Mouse (Mus musculus) layer of hippocampus, adult 2 months (tissue): ENCODE data around the gene Tmem56. TPM values are rescaled to one million over a fixed set of nuclear protein-coding genes. Genes with fewer than 3 reads are reported as not detected.
A peak's percentile ranks its signal among the peaks of the same experiment; 100 is the strongest.

Source experiments
- DNase-seq, 2 experiments: peaks; one replicate each; pipeline ENCODE4 v3.0.0; 2022; ENCODE audit warnings: low spot score in 2 of 2
- H3K27ac ChIP-seq: fragments of 200-600 bp; 2 replicates; pipeline ENCODE4 v1.8.1; 2022
- H3K4me3 ChIP-seq: fragments of 200-600 bp; 2 replicates; pipeline ENCODE4 v1.8.1; 2022; ENCODE audit warnings: mild to moderate bottlenecking
- CTCF ChIP-seq: fragments of 200-600 bp; conservative IDR thresholded peaks from 2 replicates; pipeline ENCODE4 v1.8.1; 2022; ENCODE audit warnings: antibody characterized with exemption, mild to moderate bottlenecking, moderate library complexity
- total RNA-seq, 2 experiments: library from RNA; stranded (reverse); gene quantifications; 2 replicates each; pipeline ENCODE4 v1.2.3; 2021

Gene Tmem56
- total RNA-seq, 2 experiments from 2014 or later, result 30.6 to 31.1 TPM

- Histone ChIP-seq H3K4me3 (no peak overlapping the region), H3K27ac (no peak overlapping the region)
- no peak for TF ChIP-seq CTCF
- no peak for DNase-seq
Measured at GRCm38 (mm10) chr3:121264242-121264641, 18.7 kb downstream of the Tmem56 start.

DNA sequence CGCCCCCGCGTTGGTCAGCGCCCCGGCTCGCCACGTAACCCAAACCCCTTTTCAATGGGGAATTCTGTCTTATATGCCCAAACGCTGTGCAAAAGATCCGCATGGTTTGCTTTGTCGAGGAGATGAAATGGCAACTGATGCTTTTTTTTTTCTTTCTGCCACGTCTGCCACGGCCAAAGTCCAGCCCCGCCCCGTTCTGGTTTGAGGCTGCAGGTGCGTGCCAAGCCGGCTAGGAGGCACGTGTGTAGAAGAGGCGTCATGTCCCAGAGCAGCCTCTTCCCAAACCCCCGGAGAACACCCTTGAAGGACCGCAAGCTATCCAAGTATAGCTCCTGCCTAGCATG lies 19.7 kb downstream of the Tmem56 start:
- H3K27ac ChIP-seq, result peak overlapping the region; percentile 95
- no peak for TF ChIP-seq CTCF
- DNase-seq, result peak; percentile 32 to 42
- H3K4me3 ChIP-seq, result peak overlapping the region; percentile 83

GRCm38 (mm10) chr3:121262521-121263204 lies 20.2 kb downstream of the Tmem56 start:
- Histone ChIP-seq H3K27ac (peak overlapping the region; percentile 95), H3K4me3 (peak overlapping the region; percentile 83)
- TF ChIP-seq CTCF, result no peak
- DNase-seq, result peak in 1 of 2 experiments; percentile 38

DNA sequence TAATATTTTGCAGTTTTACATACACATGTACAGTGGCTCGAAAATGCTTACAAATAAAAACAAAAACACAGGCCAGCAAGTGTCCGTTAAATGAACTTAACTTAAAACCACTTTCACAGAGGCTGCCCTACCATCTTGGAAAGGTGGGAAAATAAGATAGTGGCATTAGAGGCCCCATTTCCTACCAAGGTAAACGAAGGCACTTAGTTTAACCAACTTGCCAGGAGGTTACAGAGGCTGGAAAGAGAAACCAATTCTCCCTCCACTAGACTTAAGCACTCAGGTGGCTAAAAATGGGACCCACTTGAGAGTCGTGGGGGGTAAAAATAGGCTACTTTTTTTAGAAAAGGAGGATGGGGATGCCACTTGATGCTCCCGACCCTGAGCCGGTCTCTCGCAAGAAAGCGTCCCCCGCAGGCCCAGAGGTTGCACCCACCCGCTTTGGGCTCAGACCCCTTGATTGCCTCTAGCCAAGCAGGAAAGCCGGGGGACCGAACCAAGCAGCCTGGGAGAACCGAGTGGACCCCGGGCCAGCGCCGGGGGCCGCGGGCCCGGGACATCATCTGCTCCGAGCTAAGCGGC lies 20.9 kb downstream of the Tmem56 start:
- peak overlapping the region; percentile 83 for H3K4me3 ChIP-seq
- peak overlapping the region; percentile 95 for H3K27ac ChIP-seq
- peak in 1 of 2 experiments; percentile 22 for DNase-seq
- no peak for TF ChIP-seq CTCF

DNA sequence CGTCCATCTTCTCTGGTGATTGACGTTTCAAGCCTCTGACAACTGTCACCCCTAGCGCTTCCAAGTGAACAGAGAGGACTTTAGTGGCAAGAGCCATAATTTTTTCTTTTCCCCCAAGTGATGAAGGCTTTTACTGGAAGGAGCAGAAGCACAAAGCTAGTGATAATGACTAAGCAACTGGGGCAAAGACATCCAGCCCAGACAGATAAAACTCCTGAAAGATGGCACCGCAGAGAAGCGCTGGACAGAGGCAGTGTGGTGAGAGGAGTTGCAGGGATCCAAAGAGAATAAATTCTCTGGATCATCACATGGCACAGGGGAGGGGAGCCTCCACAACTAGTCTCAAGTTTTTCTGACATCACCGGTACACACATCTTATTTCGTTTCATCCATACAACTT lies 21.6 kb downstream of the Tmem56 start:
- TF ChIP-seq CTCF, result no peak
- Histone ChIP-seq H3K27ac (0 out of 2 replicates have a peak overlapping the region, but pooled peaks have one; percentile 36), H3K4me3 (peak overlapping the region; percentile 19; the same call in 1 of the 2 replicates)

DNA sequence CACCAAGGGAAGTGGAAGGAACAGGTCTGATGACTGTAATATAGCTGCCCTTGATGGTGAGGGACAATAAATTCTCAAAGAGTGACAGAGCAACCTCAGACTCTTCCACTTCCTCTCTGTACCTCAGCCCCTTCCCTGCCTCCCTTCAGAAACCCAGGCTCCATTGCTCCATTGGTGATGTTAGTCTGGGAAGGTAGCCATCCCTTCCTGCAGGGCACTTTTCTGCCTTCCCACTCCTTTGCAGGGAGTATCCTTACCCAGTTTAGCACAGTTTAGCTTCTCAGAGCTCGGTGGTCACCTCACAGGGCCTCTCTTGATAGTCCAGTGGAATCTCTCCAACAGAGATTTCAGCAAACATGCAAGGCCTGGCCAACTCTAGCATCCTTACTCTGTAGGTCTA lies 22.1 kb downstream of the Tmem56 start:
- H3K4me3 ChIP-seq, result peak overlapping the region; percentile 19; the same call in 1 of the 2 replicates
- TF ChIP-seq CTCF, result no peak
- no peak for DNase-seq
- H3K27ac ChIP-seq, result 0 out of 2 replicates have a peak overlapping the region, but pooled peaks have one; percentile 36

More for the DNA sequence above, 21.6 kb downstream of the Tmem56 start:
- no peak for DNase-seq

GRCm38 (mm10) chr3:121260041-121260440 lies 22.9 kb downstream of the Tmem56 start:
- no peak for TF ChIP-seq CTCF
- H3K4me3 ChIP-seq, result no peak overlapping the region
- DNase-seq, result no peak
- H3K27ac ChIP-seq, result peak overlapping the region; percentile 75; the same call in 1 of the 2 replicates

DNA sequence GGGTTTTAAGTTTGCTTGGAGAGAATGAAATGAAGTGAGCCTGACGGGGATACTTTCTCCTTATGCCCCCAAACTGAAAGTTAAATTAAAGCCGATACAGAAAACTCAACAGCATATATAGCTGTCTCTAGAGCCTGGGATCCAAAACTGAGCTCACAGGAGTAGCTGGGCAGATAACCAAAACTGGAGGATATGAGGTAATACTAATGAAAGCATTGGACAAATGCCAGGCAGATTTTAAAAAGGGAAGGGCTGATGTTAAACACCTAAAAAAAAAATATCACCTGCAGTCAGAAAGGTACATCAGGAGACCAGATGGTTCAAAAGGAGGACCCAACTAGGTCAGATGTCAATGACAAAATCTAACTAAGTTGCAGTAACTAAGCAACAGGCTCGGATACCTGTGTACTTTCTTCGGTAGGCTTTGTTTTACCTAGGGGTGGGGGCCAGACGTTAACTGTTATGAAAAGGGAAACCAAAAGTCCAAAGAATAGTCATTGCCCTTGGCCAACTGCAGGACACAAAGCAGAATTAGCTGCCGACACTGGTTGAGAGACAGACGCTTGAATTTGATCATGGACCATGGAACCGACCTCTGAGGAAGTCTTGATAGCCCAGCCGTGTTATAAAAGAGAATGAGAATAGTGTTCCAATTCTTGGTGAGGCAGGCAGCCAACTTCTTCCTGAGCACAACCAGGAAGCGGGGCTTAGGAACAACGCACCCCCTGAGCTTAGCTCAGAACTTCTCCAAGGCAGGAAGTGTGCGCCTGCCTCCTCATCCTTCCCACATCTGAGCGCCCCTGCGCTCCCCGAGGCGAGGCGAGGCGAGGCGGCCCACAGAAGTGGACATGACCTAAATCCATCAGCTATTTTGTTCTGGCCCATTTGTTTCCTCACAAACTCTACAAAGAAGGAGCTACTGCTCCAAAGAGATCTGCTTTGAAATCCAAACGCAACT lies 24.1 kb downstream of the Tmem56 start:
- no peak; the same call in 1 of the 2 replicates for TF ChIP-seq CTCF
- DNase-seq, result no peak
- no peak overlapping the region for H3K4me3 ChIP-seq

GRCm38 (mm10) chr3:121257418-121257817 lies 25.5 kb downstream of the Tmem56 start:
- H3K27ac ChIP-seq, result peak overlapping the region; percentile 28; the same call in 1 of the 2 replicates

More for the DNA sequence above, 24.1 kb downstream of the Tmem56 start:
- peak overlapping the region; percentile 75 for H3K27ac ChIP-seq

DNA sequence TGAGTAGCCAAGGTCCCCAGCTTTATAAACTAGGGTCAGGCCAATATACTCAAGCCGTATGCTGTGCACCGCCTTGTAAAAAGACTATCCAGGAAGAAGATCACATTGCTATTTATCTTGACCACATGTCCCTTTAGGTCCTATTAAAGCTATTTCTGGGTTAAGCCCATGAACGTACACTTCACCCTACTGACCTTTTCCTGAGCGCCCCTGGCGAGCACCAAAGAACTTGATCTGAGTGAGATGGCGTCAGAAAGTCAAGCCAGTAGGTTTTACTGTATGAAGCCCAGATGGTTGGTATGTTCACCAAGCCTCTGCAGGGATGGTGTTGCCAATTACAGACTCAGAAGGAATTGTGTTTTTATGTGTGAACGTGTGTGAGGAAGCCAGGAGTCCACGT lies 26.8 kb downstream of the Tmem56 start:
- no peak overlapping the region for H3K4me3 ChIP-seq
- no peak for TF ChIP-seq CTCF
- DNase-seq, result no peak
- H3K27ac ChIP-seq, result no peak overlapping the region

More at GRCm38 (mm10) chr3:121257418-121257817, 25.5 kb downstream of the Tmem56 start:
- DNase-seq, result peak in 1 of 2 experiments; percentile 34
- no peak for TF ChIP-seq CTCF
- no peak overlapping the region for H3K4me3 ChIP-seq

DNA sequence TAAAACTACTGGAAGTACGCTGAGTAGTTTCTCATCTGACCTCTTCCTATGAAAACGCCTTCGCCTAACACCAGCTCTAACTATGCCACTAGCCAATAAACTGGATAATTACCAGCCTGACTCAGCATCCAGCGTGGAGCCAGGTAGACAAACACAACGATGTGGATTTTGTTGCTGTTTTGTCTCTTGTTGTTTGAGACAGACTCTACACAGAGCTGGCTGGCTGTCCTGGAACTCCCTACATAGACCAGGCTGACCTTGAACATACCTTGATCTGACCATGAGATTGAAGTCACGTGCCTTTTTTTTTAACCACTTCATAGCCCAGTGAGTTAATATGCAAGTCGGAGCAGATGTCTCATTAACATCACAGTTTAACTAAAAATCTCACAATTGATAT lies 27.4 kb downstream of the Tmem56 start:
- Histone ChIP-seq H3K4me3 (no peak overlapping the region), H3K27ac (no peak overlapping the region)
- no peak for DNase-seq
- TF ChIP-seq CTCF, result no peak

DNA sequence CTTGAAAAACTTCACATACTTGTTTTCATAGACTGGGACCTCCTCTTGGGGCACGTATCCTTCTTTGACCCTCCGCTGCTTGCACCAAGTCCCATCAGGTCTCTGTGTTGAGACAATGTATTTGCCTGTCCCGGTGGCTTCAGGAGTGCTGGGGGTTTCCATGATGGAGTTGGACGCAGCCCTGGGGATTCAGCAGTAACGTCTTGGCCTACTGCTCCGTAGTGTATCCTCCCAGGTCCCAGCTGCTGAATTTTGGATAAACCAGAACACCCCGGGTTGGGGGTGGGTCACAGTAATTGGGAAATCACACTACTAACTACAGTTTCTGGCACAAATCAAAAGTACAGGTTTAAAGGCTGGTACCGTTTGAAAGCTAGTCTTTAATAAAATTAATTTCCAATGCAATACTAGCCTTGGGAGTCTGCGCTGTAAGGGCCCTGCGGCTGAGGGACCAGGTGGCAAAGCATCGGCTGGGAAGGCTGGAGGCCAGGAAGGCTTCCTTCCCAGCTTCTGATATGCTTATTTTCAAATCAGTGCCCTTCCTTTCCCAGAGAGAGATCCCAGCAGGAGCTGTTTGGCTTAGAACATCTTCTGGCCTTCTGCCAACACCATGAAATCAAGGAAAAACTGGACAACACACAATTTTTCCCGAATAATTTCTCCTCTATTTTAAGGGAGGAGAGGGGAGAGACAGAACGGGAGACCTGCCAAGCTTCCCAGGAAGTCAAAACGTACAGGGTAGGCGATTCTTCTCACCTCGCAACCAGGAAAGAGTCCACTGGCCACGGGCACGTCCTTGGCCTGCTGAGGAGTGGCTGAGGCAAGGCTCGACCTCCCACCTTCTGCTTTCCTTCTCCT lies 32.1 kb downstream of the Tmem56 start:
- Histone ChIP-seq H3K4me3 (no peak overlapping the region), H3K27ac (peak overlapping the region; percentile 29; the same call in 1 of the 2 replicates)
- DNase-seq, result no peak
- TF ChIP-seq CTCF, result no peak
